Mouse (Mus musculus): ENCODE measurements around the gene Spata25.

Gene Spata25

DNA sequence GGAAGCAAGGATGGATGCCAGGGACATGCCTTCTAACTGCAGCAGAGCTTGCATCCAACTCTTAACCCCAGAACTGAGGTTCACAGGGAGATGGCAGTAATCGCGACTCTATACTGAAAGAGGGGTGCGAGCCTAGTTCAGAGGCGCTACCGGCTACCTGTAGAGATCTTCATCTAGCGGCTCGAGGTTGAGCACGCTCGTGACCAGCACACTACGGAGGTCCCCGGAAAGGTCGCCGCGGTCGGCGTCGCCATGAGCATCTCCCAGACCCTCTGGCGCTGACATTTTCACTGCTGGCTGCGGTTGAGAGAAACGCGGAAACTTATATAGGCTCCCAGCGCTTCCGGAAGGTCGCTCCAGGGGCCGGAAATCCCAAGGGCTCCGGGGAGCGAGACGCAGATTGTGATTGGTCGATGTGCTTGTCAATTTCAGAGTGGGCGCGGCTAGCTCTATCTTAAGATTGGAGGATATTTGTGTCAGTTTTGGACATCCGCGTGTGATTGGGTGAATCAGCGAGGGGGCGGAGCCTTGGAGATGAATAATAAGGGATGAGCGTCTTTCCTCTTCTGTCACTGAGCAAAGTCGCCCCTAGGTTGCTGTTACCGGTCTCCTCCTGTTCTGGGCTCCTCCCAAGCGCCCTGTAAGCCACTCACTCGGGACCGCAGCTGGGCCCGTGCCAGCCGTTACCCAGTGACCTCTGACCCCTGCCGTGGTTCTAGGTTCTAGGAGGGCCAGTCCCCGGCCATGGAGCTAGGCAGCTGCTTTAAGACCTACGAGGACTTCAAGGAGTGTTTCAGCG, 23.6 kb downstream of the Spata25 start, which contains the start of the genes Acot8 and Zswim3:
Gene Acot8, minus strand, starts transcription at position 350 of the 799 bp plus-strand sequence.
Gene Zswim3, plus strand, starts transcription at position 566 of the 799 bp plus-strand sequence.
- peak; percentile 100 for DNase-seq

DNA sequence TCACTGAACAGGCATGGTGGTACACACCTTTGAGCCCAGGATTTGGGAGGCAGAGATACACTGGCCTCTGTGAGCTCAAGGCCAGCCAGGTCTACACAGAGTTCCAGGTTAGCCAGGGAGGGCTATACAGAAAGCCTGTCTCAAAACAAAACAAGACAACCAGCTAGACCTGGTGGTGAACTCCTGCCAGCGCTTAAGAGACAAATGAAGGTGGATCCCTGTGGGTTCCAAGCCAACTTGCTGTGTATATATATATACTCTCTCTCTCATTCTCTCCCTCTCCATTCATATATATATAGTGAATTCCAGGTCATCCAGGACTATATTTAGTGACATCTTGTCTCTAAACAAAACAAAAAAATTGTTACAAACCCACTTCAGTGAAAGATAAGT, 24.4 kb downstream of the Spata25 start:
- DNase-seq, result no peak

- no peak for DNase-seq
These were observed 25.0 kb downstream of the Spata25 start for GRCm38 (mm10) chr2:164803201-164803920.

DNA sequence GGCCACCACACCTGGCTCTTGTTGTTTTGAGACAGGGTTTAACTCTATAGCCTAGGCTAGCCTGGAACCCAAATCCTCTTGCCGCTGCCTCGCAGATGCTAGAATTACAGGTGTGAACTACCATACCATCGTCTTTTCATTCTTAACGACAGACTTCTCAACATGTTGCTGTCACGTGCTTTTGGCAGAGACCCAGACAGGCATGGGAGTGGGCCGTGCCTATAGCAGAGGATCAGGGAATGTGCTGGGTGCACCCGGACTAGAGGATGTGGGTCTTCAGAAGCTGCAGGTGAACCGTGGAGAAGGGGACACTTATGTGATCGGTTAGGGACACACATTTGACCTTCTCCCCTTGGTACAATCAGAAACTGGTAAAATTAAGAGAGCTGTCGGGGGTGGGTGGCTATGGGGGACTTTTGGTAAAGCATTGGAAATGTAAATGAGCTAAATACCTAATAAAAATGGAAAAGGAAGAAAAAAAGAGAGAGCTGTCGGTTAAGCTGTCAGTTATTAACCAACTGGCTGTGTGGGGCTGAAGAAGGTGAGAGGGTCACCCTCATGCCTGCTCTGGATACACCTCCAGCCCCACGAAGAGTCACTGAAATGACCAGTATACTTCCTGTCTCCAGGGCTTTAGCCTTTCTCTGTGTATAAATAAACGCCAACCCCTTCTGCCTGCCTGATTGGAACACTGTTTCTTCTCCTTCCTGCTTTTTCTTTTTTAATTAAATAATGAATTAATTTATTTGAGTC, 27.9 kb downstream of the Spata25 start:
- no peak for DNase-seq

GRCm38 (mm10) chr2:164798554-164798953, 29.8 kb downstream of the Spata25 start:
- peak; percentile 44 for DNase-seq

GRCm38 (mm10) chr2:164795868-164796267, 32.5 kb downstream of the Spata25 start:
- DNase-seq, result no peak

GRCm38 (mm10) chr2:164794293-164794692, 34.0 kb downstream of the Spata25 start:
- DNase-seq, result peak; percentile 95

DNA sequence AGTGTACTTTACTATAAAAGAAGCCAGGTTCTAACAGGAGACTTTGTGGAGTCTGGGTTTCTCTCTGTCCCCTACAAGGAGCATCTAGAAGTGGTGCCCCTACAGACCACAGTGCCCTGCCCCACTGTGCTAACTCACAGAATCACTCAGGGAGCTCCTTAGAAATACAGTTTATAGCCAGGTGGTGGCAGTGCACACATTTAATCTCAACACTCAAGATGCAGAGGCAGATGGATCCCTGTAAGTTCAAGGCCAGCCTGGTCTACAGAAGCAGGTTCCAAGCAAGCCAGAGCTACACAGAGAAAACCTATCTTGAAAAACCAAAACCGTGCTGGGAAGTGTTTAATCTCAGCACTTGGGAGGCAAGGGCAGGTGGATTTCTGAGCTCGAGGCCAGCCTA, 34.6 kb downstream of the Spata25 start:
- peak; percentile 38 for DNase-seq

DNA sequence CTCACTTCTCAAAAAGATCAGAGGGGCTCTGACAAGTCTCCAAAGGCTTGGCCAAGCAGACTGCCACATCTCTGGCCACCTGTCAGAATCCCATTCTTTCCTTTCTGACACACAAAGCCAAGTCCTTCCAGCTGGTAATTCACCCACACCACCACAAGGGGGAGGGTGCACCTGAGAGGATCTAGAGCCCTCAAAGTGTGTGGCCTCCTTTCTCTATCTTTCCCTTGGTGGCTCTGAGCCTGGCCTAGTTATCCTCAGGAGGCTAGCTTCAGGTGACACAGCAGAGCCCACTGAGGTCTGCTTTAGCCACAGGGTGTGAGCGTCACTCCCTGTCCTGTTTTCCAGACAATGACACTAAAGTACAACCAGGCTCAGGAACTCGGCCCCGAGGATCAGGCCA, 35.1 kb downstream of the Spata25 start:
- peak; percentile 79 for DNase-seq

GRCm38 (mm10) chr2:164792400-164793190, 35.7 kb downstream of the Spata25 start:
- no peak for DNase-seq

- DNase-seq, result no peak
These were observed 36.5 kb downstream of the Spata25 start for GRCm38 (mm10) chr2:164791841-164792261.

GRCm38 (mm10) chr2:164790451-164790850, 37.9 kb downstream of the Spata25 start:
- peak; percentile 87 for DNase-seq

- DNase-seq, result no peak
These were observed 39.9 kb downstream of the Spata25 start for GRCm38 (mm10) chr2:164788411-164788810.

DNA sequence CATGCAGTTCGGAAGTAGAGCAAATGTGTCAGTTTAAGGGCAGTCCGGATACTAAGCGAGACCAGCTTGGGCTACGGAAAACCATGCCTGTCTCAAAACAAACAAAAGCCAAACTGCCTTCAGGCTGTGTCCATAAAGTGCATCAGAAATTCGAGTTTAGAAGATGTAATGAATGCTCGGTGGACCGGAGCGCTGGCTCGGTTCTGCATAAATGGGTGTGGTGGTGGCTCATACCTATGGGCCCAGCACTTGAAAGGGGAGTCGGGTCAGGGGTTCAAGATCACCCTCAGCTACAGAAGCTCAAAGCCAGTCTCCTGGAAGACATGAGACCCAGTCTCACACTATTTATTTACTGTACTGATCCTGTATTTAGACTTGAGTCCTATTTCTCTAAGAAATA, 40.6 kb downstream of the Spata25 start:
- no peak for DNase-seq

DNA sequence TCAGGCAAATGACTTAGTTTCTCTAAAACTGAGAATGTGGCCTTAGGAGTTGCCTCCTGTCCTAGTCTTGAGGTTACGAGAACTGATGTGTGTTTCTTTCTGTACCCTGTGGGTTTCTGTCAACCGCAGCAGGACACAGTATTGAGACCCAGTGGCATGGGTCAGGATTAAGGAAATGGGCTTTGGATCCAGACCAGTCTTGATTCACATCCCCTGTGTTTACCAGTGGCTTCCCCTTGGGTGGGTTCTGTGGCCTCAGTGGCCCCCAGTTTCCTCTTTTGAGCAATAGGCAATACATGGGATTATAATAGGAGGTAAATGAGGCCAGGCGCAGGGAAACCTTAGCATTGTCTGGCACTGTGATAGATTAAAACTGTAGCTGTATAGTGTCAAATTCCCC, 41.3 kb downstream of the Spata25 start:
- peak; percentile 45 for DNase-seq

- DNase-seq, result peak; percentile 57
These were observed 41.9 kb downstream of the Spata25 start for GRCm38 (mm10) chr2:164786388-164786885.

DNA sequence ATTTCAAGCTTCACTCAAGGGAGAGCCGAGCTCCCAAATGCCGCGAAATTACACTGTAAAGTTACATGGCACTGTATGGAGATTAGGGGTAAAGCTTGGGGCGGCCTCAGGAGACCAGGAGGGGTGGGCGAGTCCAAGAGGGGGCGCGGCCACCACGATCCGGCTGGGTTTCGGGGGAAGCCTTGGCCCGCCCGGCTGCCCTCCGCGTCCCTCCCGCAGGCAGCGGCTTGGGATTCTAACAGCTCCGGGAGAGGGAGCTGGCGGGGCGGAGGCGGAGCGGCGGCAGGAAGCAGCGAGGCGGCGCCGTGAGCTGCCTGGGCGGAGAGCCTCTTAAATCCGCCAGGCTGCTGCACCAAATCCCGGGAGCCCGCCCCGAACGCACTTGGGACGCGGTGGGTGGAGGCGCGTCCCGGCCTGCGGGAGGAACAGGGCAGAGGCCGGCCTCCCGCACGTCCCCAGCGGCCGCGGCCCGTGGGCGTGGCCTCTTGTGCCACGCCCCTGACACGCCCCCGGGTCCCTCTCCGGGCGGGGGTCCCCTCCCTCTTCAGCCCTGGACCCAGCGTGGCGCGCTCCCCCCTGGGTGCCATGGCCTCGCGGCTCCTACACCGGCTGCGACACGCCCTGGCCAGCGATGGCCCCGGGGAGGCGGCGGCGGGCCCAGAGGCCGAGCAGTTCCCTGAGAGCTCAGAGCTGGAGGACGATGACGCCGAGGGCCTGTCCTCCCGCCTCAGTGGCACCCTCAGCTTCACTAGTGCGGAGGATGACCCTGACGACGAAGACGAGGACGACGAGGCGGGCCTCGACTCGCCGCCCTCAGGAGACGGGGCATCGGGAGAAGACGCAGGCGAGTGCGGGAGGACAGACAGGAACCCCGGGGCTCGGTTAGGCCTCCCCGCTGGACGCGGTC, 42.6 kb downstream of the Spata25 start, which contains the start of gene Snx21:
Gene Snx21, plus strand, starts transcription at position 343 of the 907 bp plus-strand sequence.
- DNase-seq, result peak; percentile 96

GRCm38 (mm10) chr2:164784869-164785420, 43.4 kb downstream of the Spata25 start:
- DNase-seq, result no peak

- DNase-seq, result no peak
These were observed 44.3 kb downstream of the Spata25 start for GRCm38 (mm10) chr2:164783926-164784581.

GRCm38 (mm10) chr2:164781876-164782275, 46.5 kb downstream of the Spata25 start:
- no peak for DNase-seq
